Mouse (Mus musculus): ENCODE data around the gene Spock1.
A peak's percentile ranks its signal among the peaks of the same experiment; 100 is the strongest.
"Not testable (repeated sequence)": the region's sequence is repeated elsewhere in the genome, so short reads cannot be mapped to it uniquely, and the experiment has no call there.

The Spock1 gene

DNA sequence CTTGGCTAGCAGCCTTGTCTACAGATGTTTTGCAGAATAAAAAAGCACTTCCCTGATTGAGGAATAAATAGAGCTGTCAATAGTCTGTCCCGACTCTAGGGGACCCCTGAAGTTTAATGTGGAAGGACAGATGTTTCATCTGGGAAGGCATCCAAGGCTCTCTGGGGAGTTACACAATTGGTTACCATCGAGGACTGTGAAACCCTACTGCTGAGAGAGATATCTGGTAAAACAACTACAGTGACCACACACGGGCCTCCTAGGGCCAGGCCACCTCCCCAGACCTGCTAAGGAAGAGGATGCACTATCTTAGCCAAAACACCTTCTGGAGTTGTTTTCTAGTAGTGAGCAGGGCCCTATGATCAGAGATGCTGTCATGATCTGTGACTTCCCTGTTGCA lies 323.0 kb downstream of the Spock1 start:
- no peak for DNase-seq

DNA sequence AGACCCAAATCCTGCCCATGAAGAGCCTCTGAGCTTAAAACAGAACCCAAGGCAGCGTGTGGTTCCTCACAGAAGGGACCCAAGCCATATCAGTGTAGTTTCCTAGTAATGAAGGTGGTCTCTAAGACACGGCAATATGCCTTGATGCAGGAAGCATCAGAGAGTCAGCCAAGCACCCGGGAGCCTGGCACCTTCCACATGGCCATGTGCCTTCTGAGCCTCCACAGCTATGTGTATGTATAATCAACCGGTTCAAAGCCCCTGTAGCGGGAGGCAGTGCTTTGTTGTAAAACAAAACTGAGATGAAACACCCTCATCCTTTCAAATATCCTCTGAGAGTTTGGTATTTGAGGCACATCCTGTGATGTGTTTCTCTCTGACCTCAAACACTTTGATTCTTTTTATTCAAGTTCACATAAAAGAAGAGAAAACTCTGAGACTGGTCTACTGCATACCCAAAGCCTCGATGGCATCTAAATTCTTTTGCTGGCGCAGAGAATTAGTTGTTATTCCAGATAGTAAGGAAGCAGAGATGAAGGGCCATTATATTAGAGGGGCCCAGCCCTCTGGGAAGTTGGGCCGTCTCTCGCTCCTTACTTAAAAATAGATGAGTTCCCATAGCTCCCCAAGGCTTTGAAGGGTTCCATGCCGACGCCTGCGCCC lies 325.7 kb downstream of the Spock1 start:
- DNase-seq, result no peak

DNA sequence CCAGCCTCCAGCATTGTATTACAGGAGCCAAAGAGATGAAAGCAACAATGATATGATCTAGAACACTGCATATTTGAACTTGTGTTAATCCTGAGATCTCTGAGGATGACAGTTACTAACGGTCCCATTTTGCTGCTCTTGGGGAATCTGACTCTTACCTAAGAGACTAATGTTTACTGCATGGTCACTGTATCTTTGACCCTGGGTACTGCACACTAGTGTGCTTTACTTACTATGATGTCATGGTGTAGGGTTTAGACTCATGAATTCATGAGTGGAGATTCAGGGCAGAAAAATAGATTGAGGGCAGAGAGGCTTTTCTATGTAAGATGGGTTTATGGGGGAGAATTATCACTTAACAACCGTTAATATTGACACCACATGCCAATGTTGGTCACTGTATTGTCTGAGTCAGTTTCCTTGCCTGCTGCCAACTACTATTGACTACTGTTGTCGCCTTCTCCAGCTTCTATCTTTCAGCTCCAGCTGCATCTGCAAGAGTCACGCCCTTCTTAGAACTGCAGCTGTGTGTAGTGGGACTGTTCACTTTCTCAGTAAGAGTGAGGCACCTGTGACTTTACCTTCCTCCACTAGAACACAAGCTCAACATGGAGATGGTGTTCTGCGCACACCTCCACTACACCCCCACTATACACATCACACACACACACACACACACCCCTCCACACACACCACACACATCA lies 330.4 kb downstream of the Spock1 start:
- DNase-seq, result no peak

DNA sequence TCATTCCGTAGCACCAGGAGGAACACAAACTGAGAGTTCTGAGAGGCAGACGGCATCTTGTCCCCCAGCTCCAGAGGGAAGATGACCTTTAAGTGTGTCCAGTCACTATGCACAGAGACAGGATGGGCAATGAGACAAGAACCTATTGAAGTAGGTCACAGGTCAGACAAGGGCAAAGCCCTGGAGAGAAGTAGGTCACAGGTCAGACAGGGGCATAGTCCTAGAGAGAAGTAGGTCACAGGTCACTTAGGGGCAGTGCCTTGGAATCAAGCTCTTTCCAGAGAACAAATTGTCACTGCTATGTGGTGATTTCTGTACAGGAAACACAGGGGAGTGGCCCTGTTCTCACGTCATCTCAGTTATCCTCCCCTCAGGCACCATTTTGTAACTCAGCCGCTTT lies 334.6 kb downstream of the Spock1 start:
- no peak for DNase-seq

DNA sequence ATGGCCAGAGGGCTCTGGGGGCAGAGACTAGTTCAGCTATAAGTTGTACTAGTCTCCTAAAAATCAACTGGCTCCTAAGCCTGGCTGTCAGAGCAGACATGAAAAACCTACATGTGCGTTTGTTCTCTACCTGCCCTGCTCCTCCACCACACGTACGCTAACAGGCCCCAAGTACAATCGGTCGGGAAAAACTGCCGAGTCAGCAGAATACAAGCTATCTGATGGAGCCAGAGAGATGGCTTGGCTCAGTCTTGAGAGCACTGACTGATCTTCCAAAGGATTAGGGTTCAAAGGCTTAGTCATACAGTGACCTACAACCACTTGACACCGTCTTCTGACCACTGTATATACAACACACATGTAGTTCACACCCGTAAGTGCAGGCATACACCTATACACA lies 339.7 kb downstream of the Spock1 start:
- no peak for DNase-seq

DNA sequence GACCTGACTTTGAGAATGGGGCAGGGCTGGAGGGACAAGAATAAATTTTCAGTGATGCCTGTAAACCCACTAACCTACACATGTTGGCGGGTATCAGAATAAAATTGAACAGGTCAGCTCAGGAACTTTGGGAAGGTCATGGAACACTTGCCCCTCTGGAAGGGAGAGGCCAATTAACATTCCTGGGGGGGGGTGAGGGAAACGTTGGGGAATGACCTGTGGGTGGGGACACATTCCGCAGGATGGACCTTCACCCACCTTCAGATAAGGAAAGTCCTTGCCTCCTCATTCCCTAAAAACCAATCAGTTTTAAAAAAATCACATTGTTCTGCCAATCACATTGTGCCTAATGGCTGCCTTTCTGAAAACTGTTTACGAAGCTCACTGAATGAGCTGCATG lies 352.9 kb downstream of the Spock1 start:
- no peak for DNase-seq

DNA sequence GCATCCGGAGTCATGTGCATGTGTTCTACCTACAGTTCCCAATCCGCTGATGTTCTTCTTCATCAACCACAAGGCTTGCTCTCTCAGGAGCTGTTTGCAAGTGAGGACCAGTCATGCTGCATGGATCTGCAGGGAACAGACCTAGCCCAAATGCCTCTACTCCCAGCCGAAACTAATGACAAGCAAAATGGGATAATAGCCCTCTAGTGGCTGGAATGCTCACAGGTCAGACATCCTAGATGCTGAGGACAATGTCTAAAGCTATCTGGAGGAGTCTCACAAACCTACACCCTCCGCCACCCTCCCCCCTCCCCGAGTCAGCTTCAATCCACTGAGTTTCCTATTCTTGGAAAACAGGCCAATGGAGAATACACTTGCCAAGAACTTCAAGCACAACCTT lies 358.4 kb downstream of the Spock1 start:
- peak in 1 of 2 experiments; percentile 30 for DNase-seq

DNA sequence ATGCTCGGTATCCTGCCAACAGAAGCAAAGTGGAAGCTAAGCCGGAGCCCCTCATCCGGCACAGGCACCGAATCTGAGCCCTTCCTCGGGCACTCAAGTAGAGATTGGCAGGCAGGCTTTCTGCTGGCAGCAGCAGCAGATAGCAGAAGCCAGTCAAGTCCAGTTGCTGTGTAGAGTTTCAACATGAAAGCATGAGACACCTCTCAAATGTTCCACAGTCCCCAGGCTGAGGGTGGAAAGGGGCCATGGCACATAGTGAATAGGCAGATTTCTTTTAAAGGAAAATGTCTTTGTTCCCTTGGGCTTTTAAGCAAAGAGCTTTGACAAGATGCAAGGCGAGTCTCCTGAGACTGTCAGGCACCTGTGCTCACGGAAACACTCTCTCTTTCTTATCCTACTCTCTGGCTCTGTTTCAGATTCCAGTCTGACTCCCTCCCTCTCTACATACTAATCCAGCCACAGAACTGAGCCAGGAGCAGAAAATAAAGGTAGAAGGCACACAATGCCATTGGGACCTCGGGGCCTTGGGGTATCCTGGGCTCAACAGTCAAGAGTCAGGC lies 371.1 kb downstream of the Spock1 start:
- no peak for DNase-seq

DNA sequence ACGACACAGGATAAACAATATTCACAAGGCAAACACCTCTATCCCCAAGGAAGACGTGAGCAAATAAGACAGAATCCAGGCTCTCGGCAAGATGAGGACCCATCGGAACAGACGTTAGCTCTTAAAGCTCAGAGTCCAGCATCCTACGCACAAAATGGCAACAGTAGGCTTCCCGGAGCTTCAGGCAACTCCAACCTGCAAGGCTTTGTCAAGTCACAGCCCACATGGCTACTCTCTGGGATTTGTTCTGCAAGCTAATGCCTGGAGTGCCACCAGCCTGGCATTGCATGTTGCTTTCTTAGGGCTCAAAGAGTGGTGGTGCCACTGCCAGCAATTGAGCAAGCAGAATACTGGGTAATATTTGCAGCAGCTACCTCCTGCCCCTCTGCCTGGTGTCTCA lies 373.8 kb downstream of the Spock1 start:
- DNase-seq, result no peak

DNA sequence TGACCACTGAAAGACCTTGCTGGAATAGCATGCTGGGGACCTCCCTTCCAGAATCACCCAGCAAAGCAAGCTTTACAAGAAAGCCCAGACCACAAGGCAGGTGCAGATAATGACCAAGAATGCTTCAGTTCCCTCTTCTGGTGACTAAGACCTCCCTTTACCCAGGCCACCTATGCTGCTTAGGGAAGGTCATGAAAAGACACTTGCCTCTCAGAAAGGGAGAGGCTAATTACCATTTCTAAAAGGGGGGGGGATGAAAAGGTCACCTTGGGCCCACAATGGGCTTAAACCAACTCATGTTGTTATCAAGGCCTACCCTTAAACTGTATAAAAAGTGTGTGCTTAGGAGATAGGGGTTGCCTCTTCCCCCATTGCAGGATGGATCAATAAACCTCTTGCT lies 382.2 kb downstream of the Spock1 start:
- DNase-seq, result no peak

DNA sequence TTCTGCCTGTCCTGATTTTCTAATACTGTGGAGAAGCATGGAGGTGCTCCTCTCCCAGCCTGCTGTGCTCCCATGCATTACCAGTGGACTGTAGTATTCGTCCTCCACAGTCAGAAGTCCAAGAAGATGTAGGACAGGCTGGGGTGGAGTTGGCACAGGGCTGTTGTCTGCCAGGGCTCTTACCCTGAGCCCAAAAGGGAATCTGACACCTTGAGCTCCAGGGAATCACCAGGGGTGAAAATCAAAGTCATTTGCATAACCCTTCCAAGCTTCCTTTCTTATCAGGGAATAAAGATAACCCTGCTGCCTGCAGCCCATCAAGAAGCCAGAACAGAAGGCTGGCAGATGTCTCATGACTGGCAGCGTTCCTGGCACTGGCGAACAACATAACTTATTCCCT lies 383.6 kb downstream of the Spock1 start:
- peak; percentile 26 to 33 for DNase-seq

DNA sequence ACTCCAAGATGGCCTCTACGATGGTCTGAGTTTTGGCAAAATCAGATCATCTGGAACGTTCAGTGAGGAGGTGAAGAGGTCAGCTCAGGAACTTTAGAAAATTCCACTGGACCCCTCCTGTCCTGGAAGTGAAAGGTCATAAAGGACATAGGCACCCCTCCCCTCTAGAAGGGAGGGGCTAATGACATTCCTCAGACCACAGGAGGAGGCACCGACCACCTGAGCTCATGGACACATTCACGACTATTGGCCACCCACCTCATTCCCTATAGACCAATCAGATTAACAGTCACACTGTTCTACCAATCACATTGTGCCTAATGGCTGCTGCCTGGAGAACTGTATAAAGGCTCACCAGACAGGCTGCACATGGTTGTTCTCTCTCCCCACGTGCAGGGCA lies 384.8 kb downstream of the Spock1 start:
- no peak for DNase-seq

DNA sequence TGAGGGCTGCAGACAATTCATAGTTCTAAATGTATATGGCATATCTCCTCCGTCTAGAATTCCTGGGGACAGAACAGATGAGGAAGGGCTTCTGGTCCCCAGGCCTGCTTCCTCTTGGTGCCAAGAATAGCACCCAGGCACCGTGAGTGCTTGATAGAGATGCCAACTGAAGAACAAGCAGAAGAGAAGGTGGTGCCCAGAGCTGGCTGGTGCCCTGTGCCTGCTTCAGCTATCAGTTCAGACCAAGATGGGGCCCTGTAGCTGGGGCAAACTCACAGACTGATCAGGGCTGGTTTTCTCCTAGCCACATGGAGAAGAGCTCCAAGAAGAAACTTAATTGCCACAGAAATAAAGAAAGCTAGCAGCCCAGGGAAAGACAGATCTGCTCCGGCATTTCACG lies 385.8 kb downstream of the Spock1 start:
- DNase-seq, result no peak

DNA sequence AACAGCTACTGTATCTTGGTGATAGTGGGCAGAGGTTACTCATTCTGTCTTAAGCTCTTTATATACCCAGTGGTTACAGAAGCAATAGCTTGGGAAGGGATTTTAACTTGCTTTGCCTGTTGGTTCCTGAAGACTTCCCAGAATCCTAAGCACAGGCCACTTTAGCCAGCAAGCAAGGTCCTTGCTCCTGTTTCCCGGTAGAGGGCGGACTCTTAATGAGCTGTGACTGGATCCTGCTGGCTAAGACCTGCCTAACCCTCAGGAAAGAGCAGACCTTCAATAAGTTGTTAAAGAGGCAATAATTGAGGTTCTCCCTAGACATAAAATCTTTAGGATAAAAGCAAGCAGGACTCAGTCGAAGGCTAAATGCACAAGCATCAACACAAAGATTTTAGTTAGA lies 387.0 kb downstream of the Spock1 start:
- DNase-seq, result peak; percentile 55 to 57

DNA sequence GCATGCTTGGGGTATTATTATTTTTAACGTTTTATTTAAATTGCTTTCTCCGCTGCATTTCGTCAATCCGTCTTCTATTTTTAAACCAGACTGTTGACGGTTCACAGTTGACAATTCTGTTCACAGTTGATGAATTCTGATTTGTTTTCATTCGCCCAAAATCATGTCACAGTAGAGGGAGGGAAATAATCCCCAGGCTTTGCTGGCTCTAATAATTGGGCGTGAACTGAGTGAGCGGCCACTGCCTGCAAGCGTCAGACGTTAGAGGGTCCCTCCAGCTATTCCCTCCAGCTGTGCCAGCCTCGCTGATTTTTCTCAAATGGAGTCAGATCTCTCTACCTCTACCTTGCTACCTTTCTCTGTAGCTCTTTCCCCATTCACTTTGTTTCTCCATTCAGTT lies 388.3 kb downstream of the Spock1 start:
- no peak for DNase-seq

DNA sequence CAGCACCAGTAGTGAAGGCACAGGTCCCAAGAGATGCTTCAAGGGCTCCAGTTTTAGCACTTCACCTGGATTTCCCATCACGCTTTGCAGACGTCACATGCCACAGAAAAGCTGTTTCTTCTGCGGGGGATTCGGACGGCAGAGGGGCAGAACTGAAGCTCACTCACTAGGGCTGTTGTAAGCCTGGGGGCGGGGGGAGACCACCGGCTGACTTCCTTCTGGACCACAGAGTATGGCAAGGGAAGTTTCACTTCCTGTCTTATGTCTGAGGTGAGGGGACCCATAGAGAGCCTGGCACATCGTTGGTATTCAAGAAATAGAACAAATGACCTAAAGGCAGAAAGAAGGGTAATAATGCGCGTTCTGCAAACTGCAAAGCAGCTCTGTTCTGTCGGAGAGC lies 392.4 kb downstream of the Spock1 start:
- DNase-seq, result no peak

DNA sequence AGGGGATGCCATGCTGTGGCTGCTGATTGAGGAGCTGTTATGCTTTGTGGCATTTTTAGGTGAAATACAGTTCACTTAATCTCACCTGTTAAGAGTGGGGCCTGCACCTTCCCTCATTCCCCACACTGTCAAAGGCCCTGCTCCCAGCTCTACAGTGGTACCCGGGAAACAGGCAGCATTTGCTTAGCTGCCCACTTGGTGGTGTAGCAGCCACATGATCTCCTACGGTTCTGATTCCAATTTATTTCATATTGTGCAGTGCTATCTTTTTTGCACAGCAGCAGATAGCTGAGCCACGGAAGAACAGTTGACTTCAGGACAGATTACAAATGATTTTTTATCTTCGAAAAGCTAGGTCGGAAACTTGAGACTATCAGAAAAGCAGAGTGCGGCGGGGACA lies 406.6 kb downstream of the Spock1 start:
- DNase-seq, result no peak

DNA sequence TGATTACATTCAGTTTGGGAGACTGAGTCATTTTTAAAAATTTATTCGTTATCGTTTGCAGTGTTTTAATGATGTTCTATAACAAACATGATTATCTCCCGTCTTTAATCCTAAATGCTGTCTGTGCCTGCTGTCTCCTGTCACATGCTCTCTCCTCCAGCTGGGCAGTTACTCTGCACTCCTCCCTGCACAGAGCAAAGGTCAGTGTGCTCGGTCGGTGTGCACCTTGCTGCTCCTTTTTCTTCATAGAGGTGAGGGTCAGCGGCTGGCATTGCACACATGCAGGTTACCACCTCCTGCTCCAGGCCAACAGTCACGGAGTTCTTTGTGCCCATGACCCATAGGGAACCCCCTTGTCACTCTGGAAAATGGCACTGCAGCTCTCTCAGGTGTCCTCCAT lies 411.4 kb downstream of the Spock1 start:
- DNase-seq, result no peak

DNA sequence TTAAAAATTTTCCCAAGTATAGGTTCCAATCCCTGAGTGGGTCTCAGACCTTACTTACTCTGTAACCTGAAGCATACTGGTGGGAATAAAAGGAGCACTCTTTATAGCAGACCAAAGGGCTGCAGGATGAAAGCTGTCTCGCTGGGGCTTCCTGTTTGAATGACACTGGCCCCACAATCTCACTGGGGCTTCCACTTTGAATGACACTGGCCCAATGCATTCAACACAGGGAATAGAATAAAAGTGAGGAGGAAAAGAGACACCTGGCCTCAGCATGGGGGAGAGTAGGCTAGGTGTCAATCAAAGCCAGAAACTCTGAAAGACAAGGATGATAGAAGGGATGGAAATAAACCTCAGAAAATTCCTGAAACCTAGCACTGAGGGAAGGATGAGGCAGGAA lies 413.3 kb downstream of the Spock1 start:
- no peak for DNase-seq

DNA sequence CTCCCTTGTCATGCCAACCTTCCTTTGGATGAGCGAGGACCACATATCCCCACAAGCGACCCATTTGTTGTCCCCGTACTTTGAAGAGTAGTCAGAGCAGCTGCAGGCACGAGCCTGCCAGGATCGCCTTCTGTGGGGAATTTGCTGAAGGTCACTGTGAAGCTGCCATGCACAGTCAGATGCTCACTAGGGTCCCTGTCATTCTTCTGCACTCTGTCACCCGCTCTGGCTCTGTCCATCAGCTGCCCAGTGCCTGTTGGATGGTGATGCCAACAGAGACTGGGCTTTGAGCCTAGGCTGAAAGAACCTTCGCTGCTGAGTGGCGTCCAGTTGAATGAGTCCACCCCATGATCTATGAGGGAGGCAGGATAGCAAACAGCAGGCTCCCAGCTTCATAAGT lies 419.2 kb downstream of the Spock1 start:
- peak; percentile 50 to 63 for DNase-seq

DNA sequence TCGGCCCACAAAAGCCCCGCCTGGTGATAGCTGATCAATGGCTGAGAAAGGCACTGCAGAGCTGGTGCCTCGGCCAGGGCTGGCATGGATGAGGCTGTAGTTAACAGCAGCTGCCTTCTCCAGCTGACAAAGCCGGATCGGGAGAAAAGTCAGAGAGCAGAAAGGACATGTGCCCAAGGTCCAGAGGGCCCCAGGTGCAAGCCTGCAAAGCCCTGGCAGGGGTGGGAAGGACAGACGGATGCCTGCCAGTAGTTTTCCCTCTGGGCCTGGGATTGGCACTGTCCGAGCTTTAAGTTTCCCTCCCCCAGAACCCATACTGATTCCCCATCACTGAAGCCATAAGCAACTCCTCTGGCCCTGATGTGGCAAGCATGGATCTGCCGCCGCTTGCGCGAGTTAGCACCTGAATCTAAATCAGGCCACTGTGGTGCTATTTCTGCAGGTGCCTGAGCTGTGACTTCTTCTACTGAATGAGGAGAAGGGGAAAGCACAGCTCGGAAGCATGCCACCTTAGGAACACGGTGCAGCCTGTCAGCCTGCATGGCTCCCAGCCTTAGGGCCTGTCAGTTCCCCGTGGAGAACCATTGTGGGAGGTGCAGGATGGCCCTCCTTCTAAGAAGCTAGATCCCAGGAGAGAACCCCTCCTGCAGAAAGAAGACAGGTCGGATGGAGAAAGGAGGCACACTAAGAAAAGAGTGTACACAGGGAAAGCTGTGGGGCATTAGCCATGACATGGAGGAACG lies 423.5 kb downstream of the Spock1 start:
- DNase-seq, result peak in 1 of 2 experiments; percentile 9

DNA sequence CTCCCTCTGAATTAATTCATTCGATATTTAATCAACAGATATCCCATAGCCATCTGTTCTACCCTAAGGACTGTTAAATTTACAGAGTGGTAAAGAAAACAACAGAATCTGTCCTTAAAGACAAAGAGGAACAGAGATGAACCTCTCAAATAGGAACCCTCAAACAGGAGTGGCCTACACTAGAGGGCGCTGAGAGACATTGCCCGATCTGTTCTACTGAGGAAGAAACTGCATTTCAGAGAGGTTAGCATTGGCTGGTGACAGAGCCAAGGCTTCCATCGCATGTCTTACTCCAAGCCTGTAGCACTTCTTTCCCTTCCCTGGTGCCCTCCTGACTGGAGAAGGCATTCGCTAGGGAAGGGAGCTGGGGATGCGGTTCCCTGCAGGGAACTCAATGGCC lies 431.4 kb downstream of the Spock1 start:
- DNase-seq, result peak; percentile 67 to 74

DNA sequence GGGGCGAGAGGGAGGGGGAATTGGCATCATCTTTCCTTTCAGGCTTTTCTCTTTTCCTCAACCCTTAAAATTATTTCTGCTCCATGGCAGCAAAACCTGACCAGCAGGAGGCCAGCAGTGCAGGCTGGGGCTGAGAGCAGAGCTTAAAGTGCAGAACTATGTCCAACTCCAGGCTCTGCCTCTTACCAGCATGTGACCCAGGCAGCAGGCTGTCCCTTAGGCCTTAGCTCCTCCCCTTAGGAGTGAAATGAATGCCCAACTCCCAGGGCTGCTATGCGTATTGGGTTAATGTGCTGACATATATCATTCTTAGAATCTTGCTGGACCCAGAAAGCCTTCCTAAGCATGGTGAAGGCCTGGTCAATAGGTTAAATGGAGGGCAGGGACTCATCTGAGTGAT lies 434.1 kb downstream of the Spock1 start:
- DNase-seq, result no peak

DNA sequence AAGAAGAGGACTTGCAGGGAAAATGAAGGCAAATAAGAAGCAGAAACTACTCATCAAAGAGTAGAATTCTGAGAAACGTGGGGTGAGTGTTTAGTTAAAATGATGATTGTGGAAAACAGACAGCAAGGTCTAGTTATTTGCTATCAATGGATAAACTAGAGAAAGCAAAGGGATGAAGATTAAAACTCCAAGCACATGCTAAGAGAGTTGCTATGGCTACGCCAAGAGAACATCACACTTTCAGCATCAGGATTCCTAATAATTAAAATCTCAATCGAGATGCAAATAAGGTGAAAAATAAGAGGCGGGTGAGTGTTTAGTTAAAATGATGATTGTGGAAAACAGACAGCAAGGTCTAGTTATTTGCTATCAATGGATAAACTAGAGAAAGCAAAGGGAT lies 437.2 kb downstream of the Spock1 start:
- not testable (repeated sequence) for DNase-seq
